Mouse (Mus musculus) liver, embryonic 14.5 days (tissue): ENCODE data around the gene Padi6.

Experiments
- CTCF ChIP-seq: IDR thresholded peaks from 2 replicates; pipeline ENCODE4 v1.5.1; 2016; ENCODE audit warnings: antibody characterized with exemption, low read depth, control low read depth
- EP300 ChIP-seq: IDR thresholded peaks from 2 replicates; pipeline ENCODE4 v1.6.1; 2016; ENCODE audit warnings: antibody characterized with exemption, low read depth

- TF ChIP-seq CTCF (no peak), EP300 (no peak)
Measured at GRCm38 (mm10) chr4:140753366-140753765, 10.9 kb upstream of the Padi6 start.
